Mouse (Mus musculus): Measurements from ENCODE around the gene Steap3. TPM values are rescaled to one million over a fixed set of nuclear protein-coding genes. Genes with fewer than 3 reads are reported as not detected.

The Steap3 gene
- total RNA-seq, 2 experiments from 2014 or later, result 7.9 to 8.9 TPM

GRCm38 (mm10) chr1:120158474-120159127 is 113.9 kb downstream of the Steap3 start:
- no peak for DNase-seq (ENCODE audit: low spot score in 2 of 2)

GRCm38 (mm10) chr1:120155325-120155724 is 117.2 kb downstream of the Steap3 start:
- DNase-seq (ENCODE audit: low spot score in 2 of 2), result peak; percentile 38 to 43

- peak; percentile 57 to 60 for DNase-seq (ENCODE audit: low spot score in 2 of 2)
These were observed 118.3 kb downstream of the Steap3 start for GRCm38 (mm10) chr1:120154232-120154631.

GRCm38 (mm10) chr1:120146994-120147393 is 125.5 kb downstream of the Steap3 start:
- DNase-seq (ENCODE audit: low spot score in 2 of 2), result no peak

GRCm38 (mm10) chr1:120145527-120146216 is 126.8 kb downstream of the Steap3 start:
- DNase-seq (ENCODE audit: low spot score in 2 of 2), result no peak

- peak; percentile 47 to 54 for DNase-seq (ENCODE audit: low spot score in 2 of 2)
These were observed 130.0 kb downstream of the Steap3 start for GRCm38 (mm10) chr1:120142551-120142950.

Other genes with a start within 250 kb of the Steap3 start
- 1 to 10 TPM; 1.0 to 2.0 TPM for gene Tmem37, start 198.6 kb downstream of the Steap3 start, total RNA-seq (2021)
- gene Dbi, start 151.6 kb downstream of the Steap3 start, total RNA-seq (2021), result 100 to 1,000 TPM; 611 to 668 TPM
- gene 3110009E18Rik, start 151.5 kb downstream of the Steap3 start, total RNA-seq (2021), result 1 to 10 TPM; 7.1 to 8.7 TPM
- 10 to 100 TPM; 21.3 to 22.5 TPM for gene C1ql2, start 67.9 kb upstream of the Steap3 start, total RNA-seq (2021)
- gene Marco, start 232.3 kb upstream of the Steap3 start, total RNA-seq (2021), result not detected